Mouse (Mus musculus) ovary, adult 2 months (tissue): ENCODE data around the gene Birc5. TPM values are rescaled to one million over a fixed set of nuclear protein-coding genes. Genes with fewer than 3 reads are reported as not detected.

ENCODE experiments used
- polyA plus RNA-seq: library from polyadenylated mRNA; depleted of rRNA; stranded (reverse); fragments of >200 nt; gene quantifications from 2 replicates; pipeline ENCODE4 v1.2.3, GENCODE M21; 2012; rRNA removed

Birc5 gene
- 7.8 and 16.6 TPM in 2 replicates for polyA plus RNA-seq

DNA sequence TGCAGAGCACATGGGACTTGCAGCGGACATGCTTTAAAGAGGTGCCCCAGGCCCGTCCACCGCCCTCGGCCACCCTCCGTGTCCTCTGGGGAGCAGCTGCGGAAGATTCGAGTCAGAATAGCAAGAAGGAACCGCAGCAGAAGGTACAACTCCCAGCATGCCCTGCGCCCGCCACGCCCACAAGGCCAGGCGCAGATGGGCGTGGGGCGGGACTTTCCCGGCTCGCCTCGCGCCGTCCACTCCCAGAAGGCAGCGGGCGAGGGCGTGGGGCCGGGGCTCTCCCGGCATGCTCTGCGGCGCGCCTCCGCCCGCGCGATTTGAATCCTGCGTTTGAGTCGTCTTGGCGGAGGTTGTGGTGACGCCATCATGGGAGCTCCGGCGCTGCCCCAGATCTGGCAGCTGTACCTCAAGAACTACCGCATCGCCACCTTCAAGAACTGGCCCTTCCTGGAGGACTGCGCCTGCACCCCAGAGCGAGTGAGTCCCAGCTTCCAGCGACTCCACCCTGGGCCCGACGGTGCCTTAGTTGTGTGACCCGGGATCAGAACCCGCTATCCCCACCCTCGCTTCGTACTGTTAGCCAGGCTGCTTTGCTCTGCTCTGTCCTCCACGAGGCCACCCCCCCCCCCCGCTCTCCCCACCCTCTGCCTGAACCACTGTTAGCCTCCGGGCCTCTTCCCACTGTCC lies at the start of gene Birc5:
Birc5 (plus strand) TSS at position 267 of the 687 bp plus-strand sequence.

DNA sequence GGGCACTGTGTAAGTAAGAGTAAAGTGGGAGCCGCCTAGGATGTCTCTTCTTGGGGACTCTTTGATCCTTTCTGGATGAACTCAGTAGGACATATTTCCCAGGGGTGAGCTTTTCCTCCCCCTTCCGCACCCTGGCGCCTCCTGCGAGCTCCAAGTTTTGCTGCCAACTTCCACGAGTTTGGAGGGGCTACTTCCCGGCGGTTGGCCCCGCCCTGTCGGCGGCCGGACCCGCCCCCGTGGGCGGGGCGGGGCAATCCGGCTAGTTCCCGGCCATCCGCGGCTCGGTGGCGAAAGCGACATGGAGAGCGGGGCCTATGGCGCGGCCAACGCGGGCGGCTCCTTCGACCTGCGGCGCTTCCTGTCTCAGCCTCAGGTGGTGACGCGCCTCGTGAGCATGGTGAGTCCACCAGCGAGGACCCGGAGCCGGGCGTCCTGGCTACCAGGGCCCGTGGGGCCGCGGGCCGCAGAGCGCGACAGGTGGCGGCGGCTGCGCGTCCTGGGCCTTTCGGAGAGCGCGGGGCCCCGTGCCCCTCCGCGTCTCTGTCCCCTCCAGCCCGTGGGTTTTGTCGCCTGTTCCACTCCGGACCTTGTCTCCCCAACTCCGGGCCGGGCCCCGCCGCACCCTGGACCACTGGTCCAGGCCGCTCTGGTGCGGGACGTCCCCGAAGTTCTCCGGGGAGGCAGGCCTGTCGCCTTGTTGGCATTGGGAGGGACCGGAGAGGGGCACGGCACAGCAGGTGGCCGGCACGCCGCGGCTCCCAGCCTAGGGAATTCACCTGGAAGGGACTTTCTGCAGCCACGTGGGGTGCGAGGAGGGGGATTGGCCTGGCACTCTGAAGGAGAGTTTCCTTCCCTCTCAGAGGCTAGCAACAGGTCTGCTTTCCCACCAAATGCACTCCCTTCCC lies 39.4 kb upstream of the Birc5 start, which contains the start of the genes Gm20708 and Syngr2:
Gm20708 (plus strand) TSS at position 262 of the 905 bp plus-strand sequence.
Syngr2 (plus strand) TSS at position 262 of the 905 bp plus-strand sequence.

DNA sequence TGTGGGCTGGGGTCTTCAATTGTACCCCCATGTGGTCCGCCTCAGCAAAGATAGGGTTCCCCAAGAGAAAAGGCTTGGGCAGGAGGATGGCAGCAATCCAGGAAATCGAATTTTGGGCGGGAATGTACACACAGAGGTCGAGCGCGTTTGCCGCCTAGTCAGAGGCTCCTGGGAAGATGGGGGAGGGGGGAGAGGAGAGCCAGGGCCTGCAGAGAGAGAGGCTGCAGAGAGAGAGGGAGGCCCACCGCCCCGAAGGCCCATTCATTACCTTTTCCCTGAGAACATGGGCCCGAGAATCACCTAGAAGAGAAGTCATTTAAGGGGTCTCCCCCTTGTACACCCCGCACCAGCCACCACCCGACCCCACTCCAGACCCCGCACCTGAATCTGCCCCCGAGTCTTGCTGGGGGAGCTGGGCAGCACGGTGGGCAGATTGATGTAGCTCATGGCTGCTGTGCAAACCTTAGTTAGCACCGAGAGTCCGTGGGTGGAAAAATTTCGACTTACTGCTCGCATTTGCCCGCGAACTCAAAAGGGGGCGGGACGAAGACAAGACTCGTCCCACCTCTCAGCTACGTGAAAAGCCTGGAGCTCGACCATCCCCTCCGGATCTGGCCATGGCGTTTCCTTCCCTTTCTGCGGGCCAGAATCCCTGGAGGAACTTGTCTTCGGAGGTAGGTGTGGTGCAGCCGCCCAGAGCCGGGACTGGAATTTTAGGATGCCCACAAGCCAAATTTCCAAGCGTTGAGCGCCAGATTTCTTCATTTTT lies 23.5 kb upstream of the Birc5 start, which contains the start of the genes Afmid and Tk1:
Afmid (plus strand) TSS at position 592 of the 769 bp plus-strand sequence.
Tk1 (minus strand) TSS at position 760 of the 769 bp plus-strand sequence.

DNA sequence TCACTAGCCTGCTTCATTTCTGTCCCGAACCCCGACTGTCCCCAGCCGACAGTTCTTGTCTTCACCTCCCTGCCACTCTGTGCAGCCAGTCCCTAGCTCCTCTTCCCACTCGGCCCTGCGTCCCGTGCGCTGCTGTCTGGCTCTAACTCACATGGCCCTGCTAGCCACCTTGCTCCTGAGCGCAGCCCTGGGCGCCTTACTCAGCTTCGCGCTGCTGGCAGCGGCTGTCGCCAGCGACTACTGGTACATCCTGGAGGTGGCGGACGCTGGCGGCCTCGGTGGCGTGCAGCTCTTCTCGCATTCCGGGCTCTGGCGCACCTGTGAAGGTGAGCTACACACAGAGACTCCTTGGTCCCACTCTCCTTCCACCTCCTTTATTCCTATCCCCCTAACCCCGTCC lies 11.6 kb downstream of the Birc5 start, which contains the start of gene Tmem235:
Tmem235 (plus strand) TSS at position 152 of the 400 bp plus-strand sequence.

DNA sequence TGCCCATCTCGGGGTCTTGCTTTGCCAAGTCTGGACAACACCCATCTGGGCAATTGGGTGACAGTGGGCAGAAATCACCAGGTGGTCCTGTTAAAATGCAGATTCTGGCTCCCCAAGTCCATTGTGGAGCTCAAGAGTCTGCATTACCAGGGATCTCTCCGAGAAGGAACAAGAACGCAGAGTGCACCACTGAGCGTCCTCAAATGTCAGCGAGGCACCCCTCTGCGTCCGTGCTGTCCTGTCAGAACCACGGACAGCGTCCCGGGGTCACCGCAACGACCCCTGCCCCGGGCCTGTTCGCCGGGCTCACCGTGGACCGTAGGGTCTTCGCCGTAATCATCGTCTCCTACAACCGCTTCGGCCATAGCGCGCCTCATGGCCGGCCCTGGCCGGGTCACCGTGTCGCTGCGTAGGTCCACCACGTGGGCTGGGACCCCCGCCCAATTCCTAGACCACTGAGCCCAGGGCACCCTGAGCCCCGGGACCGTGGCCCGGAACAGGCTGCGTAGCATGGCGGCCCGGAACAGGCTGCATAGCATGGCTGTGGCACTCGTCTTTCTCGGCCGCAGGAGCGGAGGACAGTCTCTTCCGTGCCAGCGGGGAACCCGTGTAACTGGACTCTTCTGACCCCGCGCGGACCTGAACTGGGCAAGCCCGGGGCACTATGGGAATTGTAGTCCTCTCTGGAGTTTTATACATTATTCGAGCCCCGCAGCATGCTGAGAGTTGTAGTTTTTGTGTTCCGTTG lies 24.0 kb downstream of the Birc5 start, which contains the start of gene Tha1:
Tha1 (minus strand) TSS at position 621 of the 748 bp plus-strand sequence.

Other genes starting within 250 kb of the Birc5 start
- gene Tnrc6c, start 195.0 kb upstream of the Birc5 start, polyA plus RNA-seq, result 25.7 and 29.3 TPM in 2 replicates
- 10.1 TPM in 2 replicates for gene Tmc8, start 67.2 kb upstream of the Birc5 start, polyA plus RNA-seq
- 54.7 and 63.2 TPM in 2 replicates for gene Tmc6, start 67.1 kb upstream of the Birc5 start, polyA plus RNA-seq
- gene 6030468B19Rik, start 51.6 kb upstream of the Birc5 start, polyA plus RNA-seq, result not detected in 2 replicates
- gene Gm20708, start 39.6 kb upstream of the Birc5 start, polyA plus RNA-seq, result 0.23 TPM in 1 of 2 replicates, not detected in the other
- gene Syngr2, start 39.6 kb upstream of the Birc5 start, polyA plus RNA-seq, result 149 and 175 TPM in 2 replicates
- 5.4 and 8.6 TPM in 2 replicates for gene Afmid, start 23.3 kb upstream of the Birc5 start, polyA plus RNA-seq
- gene Tk1, start 23.2 kb upstream of the Birc5 start, polyA plus RNA-seq, result 23.5 and 36.6 TPM in 2 replicates
- gene Tmem235, start 11.5 kb downstream of the Birc5 start, polyA plus RNA-seq, result not detected in 2 replicates
- 21.1 and 21.9 TPM in 2 replicates for gene Tha1, start 24.2 kb downstream of the Birc5 start, polyA plus RNA-seq
- gene Socs3, start 120.8 kb downstream of the Birc5 start, polyA plus RNA-seq, result 28.5 and 32.6 TPM in 2 replicates
- 59.6 and 99.4 TPM in 2 replicates for gene Pgs1, start 137.0 kb downstream of the Birc5 start, polyA plus RNA-seq